Mouse (Mus musculus) neural tube, embryonic 10.5 days (tissue): ENCODE data around the gene Gm45062.

Source experiments
- DNase-seq: peaks from one replicate; pipeline ENCODE4 v3.0.0-alpha.2; 2017; ENCODE audit warnings: low spot score; ENCODE audit errors: extremely low spot score

Gene Gm45062

GRCm38 (mm10) chr6:8416802-8417569, 157.7 kb downstream of the Gm45062 start:
- DNase-seq: no peak

DNA sequence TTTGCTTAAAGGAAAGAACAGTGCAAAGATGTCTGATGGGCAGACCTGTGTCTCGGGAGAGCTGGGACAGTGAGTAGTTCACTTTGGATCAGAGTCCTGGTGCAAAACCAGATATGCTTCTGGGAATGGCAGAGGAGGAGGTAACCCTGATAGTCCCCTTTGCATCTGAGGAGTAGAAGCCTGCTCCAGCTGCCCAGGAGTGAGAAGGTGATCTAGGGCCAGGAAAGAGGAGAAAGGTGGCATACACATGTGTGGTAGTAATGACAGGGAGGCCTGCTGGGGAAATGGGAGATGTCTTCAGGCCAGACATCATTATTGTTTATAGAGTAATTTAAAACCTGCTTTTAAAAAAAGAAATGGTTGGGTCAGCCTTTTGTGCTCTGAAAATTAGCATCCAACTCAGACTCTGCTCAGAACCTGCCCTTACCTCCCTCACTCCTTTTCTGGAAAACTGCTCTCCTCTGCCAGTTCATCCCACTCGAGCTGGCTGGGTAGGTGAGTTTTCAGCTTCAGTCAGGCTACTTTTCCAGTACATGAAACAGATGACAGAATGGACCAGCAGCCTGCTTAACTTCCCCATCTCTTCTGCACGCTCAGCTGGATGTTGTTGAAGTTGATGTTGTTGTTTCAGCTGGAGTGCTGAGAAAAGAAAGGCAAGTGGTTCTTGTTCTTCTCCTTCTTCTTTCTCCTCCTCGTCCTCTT, 160.4 kb downstream of the Gm45062 start:
- DNase-seq: no peak

- no peak for DNase-seq
Measured at GRCm38 (mm10) chr6:8420187-8420503, 160.9 kb downstream of the Gm45062 start.

DNA sequence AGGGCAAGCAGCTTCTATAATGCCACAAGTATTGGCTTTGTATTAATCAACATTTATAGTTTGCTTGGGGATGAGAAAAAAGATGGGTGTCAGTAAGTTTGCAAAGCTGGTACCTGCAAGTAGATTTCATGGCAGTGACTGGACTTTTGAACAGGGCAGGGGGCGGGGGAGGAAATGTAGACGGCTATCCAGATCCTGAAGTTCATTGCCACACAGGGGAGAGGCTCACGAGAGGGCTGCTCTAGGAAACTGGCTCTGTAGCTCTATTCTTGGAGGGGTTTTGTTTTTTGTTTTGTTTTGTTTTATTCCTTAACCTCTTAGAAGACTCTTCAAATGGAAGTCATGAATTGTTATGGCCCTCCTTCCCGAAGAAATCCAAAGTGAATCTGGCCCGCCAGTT, 162.2 kb downstream of the Gm45062 start:
- no peak for DNase-seq

DNA sequence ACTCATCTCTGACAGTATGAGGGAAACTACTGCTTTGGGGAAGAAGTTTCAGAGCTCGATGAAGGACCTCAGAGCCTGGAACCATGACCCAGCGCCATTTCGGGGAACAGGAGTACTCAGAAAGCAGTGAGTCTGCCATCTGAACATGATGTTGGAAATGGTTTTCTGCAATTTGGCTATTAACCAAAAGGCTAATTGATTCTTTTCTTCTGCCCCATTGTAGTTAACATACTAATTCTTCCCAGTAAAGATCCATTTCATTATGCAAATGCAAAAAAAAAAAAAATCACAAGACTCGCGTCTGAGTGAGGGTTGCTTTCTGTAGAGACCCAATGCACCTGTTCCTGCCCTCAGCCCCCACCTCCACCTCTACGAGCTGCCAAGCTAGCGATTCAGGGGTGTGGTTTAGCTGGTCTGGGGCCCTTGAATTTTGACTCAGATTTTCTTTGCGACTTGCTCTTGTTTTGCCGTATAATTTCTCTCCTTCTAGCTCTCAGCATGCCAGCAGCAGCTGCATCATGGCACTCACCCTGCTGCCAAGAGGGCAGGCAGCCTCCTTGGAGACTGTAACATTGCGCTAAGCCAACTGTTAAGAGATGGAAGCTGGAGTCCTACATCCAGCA, 162.8 kb downstream of the Gm45062 start:
- no peak for DNase-seq

- DNase-seq: no peak
Measured at GRCm38 (mm10) chr6:8423142-8423541, 163.9 kb downstream of the Gm45062 start.

DNA sequence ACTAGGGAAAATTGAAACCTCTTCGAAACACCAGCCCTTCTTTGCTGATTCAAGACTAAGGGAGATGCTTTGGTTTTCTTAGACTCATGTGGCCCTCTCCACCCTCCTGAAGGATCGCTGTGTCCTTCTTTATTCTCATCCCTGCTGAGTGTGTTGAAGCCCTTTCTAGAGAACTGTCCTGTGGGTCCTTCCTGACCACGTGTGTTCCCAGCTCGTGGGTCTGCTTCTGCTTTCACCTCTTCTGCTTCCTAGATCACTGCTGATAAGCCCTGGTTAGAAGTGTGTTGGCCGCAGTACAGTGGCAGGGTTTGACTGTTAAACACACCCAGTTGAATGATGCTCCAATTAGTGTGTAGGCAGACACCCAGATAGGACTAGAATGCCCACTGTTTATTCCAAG, 168.4 kb downstream of the Gm45062 start:
- DNase-seq: no peak

DNA sequence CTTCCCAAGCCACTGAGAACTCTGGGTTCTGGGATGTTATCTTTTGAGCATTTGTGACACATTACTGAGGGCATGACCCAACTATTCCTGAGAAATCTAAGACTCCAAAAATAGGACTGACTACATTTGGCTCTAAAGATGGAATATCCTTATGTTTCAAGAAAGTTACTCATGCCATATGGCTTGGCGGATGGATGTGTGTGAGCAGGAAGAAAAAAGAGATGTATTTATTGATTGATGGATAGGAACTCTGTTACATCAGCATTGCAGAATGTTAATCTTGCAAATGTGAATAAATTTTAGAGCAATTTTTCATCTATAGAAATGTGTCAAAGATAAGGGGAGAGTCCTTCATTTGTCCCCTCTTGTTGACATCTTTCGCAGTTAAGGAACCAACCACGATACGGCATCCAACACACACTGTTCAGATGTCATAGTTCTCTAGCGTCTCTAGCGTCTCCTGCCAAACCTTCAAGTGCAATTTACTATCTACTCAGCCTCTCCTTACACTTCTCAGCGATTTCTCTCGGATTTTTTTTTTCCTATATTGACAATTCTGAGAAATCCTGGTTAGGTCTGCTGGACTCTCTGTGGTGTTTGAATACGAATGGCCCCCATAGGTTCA, 171.5 kb downstream of the Gm45062 start:
- DNase-seq: no peak

GRCm38 (mm10) chr6:8433179-8433578, 173.9 kb downstream of the Gm45062 start:
- no peak for DNase-seq

- DNase-seq: no peak
Measured at GRCm38 (mm10) chr6:8437937-8438336, 178.7 kb downstream of the Gm45062 start.

GRCm38 (mm10) chr6:8441814-8442213, 182.6 kb downstream of the Gm45062 start:
- no peak for DNase-seq

DNA sequence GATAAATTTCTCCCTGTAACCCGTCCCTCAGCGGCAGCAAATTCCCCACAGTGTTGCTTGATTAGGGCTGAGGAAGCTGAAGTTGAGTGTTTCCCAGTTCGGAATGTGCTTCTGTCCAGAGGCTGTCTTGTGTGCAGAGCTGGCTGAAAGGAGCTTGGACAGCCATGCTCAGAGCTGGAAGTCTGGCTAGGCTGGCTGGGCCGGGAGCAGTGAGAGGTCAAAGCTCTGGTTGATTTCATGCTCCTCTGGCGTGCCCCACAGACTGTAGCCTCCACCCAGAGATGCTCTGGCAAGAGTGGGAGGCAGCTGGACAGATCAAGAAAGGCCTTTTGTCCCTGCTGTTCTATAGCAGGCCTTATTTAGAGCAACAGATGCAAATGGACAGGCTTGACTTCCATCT, 187.5 kb downstream of the Gm45062 start:
- peak; percentile 47 for DNase-seq

DNA sequence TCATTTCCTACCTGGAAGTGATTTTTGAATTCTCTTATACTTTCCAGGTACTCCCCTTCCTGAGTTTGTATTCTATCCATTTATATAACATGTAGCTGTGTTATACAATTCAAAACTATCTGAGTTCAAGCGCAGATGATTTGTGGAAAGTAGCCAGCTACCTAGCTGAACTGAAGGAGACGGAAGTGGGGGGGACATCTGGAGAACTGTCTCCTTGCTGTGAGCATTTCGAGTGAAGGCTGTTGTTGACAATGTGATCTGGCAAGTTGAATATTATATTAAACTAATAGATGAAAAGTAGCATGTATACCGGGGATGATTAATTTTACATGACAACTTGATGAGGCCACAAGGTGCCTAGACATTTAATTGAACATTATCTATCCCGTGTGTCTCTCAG, 196.3 kb downstream of the Gm45062 start:
- DNase-seq: no peak

- DNase-seq: no peak
Measured at GRCm38 (mm10) chr6:8458596-8458995, 199.3 kb downstream of the Gm45062 start.

GRCm38 (mm10) chr6:8462447-8462846, 203.2 kb downstream of the Gm45062 start:
- no peak for DNase-seq

DNA sequence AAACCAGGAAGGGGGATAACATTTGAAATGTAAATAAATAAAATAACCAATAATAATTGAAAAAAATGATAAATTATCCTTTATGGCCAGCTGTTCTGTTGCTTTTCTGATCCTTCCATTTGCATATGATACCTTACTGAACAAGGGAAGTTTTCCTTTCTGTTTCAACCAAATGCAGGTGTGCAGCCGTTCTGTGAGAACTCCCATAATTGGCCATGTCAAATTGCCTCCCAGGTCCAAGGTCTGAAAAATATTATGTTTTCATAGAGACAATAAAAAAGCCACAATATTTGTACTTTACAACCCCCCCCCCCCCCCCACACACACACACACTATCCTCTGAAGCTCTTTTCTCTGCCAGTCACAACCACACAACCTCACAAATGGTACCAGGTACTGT, 206.1 kb downstream of the Gm45062 start:
- no peak for DNase-seq

- DNase-seq: no peak
Measured at GRCm38 (mm10) chr6:8465985-8466384, 206.7 kb downstream of the Gm45062 start.

DNA sequence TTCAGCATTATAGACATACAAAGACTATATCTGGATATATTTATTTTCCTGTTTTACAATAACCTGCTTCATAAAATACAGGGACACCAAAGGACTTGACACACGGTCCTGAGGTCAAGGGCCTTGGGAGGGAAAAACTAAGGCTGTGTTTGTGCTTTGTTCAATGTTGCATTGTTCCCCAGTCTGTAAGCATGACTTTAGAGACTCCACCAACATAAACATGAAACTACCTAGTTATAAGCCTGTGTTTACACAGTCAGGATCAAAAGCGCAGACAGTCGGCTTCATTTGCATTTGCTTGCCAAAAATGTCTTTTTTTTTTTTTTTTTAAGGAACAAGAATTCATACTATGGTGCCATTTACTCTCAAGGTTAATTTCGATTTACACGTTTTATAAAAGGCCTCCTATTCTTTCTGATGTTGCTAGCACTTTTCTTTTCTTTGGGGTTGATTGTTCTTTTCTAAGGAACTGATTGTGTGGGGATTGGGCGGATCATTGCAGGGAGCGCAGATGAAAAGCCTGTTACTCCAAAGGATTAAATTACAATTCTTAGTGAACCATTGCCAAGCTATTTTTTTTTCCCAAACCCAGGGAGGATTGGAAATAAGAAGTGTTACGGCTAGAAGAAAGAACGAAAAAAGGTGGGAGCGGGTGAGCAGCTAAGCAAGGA, 208.6 kb downstream of the Gm45062 start:
- DNase-seq: no peak

- no peak for DNase-seq
Measured at GRCm38 (mm10) chr6:8469918-8470317, 210.7 kb downstream of the Gm45062 start.

DNA sequence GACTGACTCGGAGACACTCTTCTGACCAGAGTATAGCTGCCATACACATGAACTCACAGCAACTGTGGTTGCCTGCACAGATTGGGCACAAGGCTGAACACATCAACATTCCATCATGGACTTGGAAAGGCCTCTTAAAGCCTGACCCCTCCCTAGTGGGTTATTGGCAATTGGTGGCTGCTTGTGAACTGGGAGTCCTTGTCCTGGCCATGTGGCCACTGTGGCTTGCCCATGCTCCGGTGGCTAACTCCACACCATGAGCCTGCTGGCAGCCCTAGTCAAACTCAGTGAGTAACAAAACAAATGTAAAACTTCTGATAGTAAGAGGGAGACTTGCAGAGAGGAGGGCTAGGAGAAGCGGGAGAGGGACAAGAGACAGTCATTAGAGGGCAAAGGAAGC, 212.9 kb downstream of the Gm45062 start:
- no peak for DNase-seq

GRCm38 (mm10) chr6:8472915-8473314, 213.7 kb downstream of the Gm45062 start:
- DNase-seq: no peak

GRCm38 (mm10) chr6:8473498-8473897, 214.2 kb downstream of the Gm45062 start:
- no peak for DNase-seq
